Mouse (Mus musculus): Measurements from ENCODE around the gene Gatm.

Gatm gene

GRCm38 (mm10) chr2:122610746-122611653 lies at the start of gene Gatm:
Gene Gatm (minus strand): TSS chr2:122611303.
- DNase-seq (ENCODE audit: low spot score in 2 of 2), result peak; percentile 15 to 50

- DNase-seq (ENCODE audit: low spot score in 2 of 2), result no peak
These were observed 48.7 kb upstream of the Gatm start for GRCm38 (mm10) chr2:122659825-122660224.

GRCm38 (mm10) chr2:122657707-122658524 lies 46.8 kb upstream of the Gatm start:
- DNase-seq (ENCODE audit: low spot score in 2 of 2), result no peak

GRCm38 (mm10) chr2:122656767-122657166 lies 45.7 kb upstream of the Gatm start:
- DNase-seq (ENCODE audit: low spot score in 2 of 2), result no peak

- DNase-seq (ENCODE audit: low spot score in 2 of 2), result no peak
These were observed 44.9 kb upstream of the Gatm start for GRCm38 (mm10) chr2:122656052-122656451.

- DNase-seq (ENCODE audit: low spot score in 2 of 2), result peak in 1 of 2 experiments; percentile 9
These were observed 41.3 kb upstream of the Gatm start for GRCm38 (mm10) chr2:122652096-122653084.

GRCm38 (mm10) chr2:122638673-122639072 lies 27.6 kb upstream of the Gatm start:
- no peak for DNase-seq (ENCODE audit: low spot score in 2 of 2)

GRCm38 (mm10) chr2:122638029-122638428 lies 26.9 kb upstream of the Gatm start:
- DNase-seq (ENCODE audit: low spot score in 2 of 2), result no peak

GRCm38 (mm10) chr2:122637526-122637997 lies 26.5 kb upstream of the Gatm start:
- DNase-seq (ENCODE audit: low spot score in 2 of 2), result peak; percentile 53 to 71

- no peak for DNase-seq (ENCODE audit: low spot score in 2 of 2)
These were observed 25.6 kb upstream of the Gatm start, which contains the start of gene AA467197 for GRCm38 (mm10) chr2:122636686-122637085. Gene AA467197 (plus strand): TSS chr2:122636986.

GRCm38 (mm10) chr2:122631226-122631801 lies 20.2 kb upstream of the Gatm start:
- DNase-seq (ENCODE audit: low spot score in 2 of 2), result peak; percentile 66 to 76

GRCm38 (mm10) chr2:122630465-122631225 lies 19.5 kb upstream of the Gatm start:
- DNase-seq (ENCODE audit: low spot score in 2 of 2), result peak; percentile 75 to 86

GRCm38 (mm10) chr2:122629871-122630270 lies 18.8 kb upstream of the Gatm start:
- DNase-seq (ENCODE audit: low spot score in 2 of 2), result no peak

GRCm38 (mm10) chr2:122628976-122629375 lies 17.9 kb upstream of the Gatm start:
- peak; percentile 72 to 79 for DNase-seq (ENCODE audit: low spot score in 2 of 2)

- no peak for DNase-seq (ENCODE audit: low spot score in 2 of 2)
These were observed 14.8 kb upstream of the Gatm start for GRCm38 (mm10) chr2:122625930-122626329.

GRCm38 (mm10) chr2:122621337-122622110 lies 10.4 kb upstream of the Gatm start:
- no peak for DNase-seq (ENCODE audit: low spot score in 2 of 2)

- no peak for DNase-seq (ENCODE audit: low spot score in 2 of 2)
These were observed 7.6 kb upstream of the Gatm start for GRCm38 (mm10) chr2:122618719-122619118.

GRCm38 (mm10) chr2:122617792-122618191 lies 6.7 kb upstream of the Gatm start:
- no peak for DNase-seq (ENCODE audit: low spot score in 2 of 2)

- DNase-seq (ENCODE audit: low spot score in 2 of 2), result no peak
These were observed 5.1 kb upstream of the Gatm start for GRCm38 (mm10) chr2:122616237-122616636.
